Mouse (Mus musculus): ENCODE data around the gene Mphosph9.

DNA sequence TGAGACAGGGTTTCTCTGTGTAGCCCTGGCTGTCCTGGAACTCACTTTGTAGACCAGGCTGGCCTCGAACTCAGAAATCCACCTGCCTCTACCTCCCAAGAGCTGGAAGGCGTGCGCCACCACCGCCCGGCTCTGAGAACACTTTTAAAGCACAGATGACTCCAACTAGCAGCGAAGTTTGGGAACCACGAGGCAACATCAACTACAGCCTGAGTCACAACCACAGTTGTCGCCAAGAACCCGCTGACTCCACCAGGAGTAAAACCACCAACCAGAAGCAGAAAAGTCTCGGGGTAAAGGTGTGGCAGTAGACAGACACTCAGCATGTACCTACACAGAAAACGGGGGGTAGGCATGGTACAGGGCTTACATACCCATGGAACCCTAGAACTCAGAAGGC, 17.7 kb downstream of the Mphosph9 start:
- TF ChIP-seq TAL1 (IDR thresholded peaks at IDR 0.05; ENCODE audit: low read length), result no peak
- TF ChIP-seq GATA1 (IDR thresholded peaks at IDR 0.05; ENCODE audit: low read length), result no peak
